Mouse (Mus musculus) hematopoietic stem cell, adult 5-6 weeks (primary cell): Measurements from ENCODE around the gene Mbtps2. TPM values are rescaled to one million over a fixed set of nuclear protein-coding genes. Genes with fewer than 3 reads are reported as not detected.
A peak's percentile ranks its signal among the peaks of the same experiment; 100 is the strongest.

ENCODE experiments used
- ATAC-seq, 2 experiments: fragments of 125-278 bp in 1 of 2; replicated peaks in 1 of 2; 2 replicates each; pipeline ENCODE4 v1.8.0; 2016 to 2017; ENCODE audit warnings: inconsistent platforms in 2 of 2, mild to moderate bottlenecking in 2 of 2, moderate number of reproducible peaks in 2 of 2, low read depth in 1 of 2, moderate TSS enrichment in 1 of 2; ENCODE audit not compliant: low FRiP score in 2 of 2, poor library complexity in 2 of 2, severe bottlenecking in 2 of 2, insufficient read depth in 1 of 2, low TSS enrichment in 1 of 2
- total RNA-seq: library from RNA; stranded (forward); fragments of 172-1452, 232-1000 nt; gene quantifications from 2 replicates; pipeline ENCODE4 v1.2.3, GENCODE M21; 2017

Mbtps2 gene
- total RNA-seq, 1 experiment from 2014 or later = 12.4 TPM

DNA sequence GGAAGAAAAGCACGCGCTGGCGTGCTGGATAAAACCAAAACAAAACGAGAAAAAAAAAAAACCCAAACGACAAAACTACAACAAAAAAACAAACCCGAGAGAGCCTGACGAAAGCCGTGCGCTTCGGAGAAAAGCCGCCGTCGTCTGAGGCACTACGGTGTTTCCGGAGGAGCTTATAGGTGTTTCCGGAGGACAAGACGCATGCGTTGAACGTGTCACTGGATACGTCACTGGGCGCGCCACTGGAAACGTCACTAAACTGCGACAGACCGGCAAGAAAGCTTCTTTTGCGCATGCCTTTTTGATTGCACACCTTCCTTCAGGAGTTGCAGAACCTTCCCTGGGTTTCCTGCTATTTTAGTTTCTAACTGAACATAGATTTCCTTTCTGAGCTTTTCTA, 29.7 kb downstream of the Mbtps2 start, which contains the start of gene Yy2:
Gene Yy2, minus strand, starts transcription at position 146 of the 400 bp plus-strand sequence.
- no peak for ATAC-seq

DNA sequence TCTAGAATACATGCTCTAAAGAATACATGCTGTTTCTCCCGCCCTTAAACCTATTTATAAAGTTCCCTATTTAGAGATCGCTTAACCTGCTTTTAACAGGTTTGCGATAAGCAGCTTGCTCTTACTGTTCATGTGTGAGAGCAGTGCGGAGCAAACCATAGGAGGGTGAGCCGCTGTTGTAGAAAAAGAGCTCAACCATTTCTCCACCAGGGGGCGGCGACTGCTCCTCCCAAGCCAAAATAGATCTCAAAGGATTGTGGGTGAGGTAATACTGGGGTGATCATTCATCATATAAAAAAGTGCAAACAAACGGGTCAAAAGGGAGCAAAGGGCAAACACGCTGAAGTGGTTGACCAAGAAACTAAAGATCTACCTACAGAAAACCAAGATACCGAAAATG, 34.7 kb downstream of the Mbtps2 start:
- ATAC-seq = 0 out of 4 replicates have a peak, but pooled peaks of 1 of the 2 experiments have one; percentile 42

DNA sequence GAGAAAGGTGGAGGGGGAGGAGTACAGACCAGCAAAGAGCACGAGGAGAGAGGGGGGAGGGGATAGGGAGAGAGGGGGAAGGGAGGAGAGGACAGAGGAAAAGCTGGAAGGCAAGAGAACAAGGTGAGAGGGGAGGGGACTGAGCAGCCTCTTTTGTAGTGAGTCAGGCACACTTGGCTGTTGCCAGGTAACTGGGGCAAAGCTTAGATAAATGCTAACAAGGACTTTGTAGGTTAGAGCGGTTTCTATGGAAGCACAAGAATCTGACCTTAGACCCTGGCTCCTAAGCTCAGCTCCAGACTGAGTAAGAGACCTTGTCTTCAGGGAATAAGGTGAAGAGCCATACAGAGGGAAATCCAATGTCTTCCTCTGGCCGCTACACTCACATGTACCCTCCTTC, 51.4 kb downstream of the Mbtps2 start:
- ATAC-seq = no peak

DNA sequence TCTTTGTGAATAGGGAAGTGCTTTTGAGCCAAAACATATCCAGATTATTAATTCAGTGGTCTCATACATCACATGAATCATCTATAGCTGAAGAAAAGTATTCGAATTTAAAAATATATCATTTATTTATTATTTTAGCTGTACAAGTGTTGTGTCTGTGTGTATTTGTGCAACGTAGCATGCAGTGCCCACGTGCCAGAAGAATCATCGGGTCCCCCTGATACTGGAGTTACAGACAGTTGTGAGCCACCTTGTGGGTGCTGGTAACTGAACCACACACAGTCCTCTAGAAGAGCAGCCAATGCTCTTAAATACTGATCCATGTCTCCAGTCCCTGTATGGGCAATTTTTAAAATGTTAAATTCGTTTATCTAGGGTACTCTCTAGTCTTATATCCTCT, 92.1 kb downstream of the Mbtps2 start:
- no peak for ATAC-seq

DNA sequence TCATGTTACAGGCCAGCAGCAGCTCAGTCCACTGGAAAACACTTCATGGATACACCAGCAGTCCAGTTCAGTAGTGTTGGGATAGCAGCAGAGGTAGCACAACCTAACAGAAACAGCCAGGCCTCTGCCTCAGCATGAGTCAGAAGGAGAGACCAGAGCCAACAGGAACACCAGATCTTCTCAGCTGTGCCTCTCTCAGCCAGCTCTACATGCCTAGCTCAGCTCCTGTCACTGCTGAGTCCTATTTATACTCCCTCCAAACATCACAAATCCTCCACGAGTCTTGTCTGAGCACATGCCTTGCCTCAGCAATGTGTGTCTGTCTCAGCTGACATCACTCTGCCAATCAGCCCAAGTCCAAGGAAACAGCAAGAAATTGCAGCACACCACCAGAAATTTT, 94.0 kb downstream of the Mbtps2 start:
- ATAC-seq = no peak

DNA sequence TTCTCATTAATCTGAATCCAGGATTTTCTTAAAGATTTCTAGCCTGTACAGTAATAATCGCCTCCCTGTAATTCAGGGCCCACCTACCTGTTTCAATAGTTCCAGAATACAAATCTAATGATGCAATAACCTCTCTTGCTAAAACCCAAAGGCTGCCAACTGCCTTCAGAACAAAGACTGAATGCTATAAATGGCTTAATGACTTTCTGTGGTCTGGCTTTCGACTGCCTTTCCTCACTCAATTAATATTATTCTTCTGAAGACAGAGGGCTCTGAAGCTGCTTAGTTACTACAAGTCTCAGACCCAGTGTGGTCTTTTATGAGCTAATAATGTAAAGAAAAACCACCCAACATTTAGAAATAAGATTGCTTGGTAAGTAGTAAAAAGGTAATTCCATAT, 96.6 kb downstream of the Mbtps2 start:
- no peak for ATAC-seq

DNA sequence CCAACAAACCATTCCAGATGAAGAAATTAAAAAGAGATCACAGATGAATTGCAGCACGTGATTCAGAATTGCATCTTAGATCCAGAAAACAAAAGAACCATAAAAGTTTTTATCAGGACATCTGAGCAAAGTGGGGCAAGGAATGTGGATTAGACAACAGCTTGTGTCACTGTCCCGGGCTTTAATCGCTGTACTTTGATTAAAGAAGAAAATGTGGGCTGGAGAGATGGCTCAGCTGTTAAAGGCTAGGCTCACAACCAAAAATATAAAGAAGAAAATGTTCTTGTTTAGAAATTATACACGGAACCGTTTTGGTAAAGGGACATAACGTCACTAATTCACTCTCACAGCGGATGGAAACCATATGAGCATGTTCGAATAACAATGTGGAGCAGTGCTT, 98.5 kb downstream of the Mbtps2 start:
- ATAC-seq = no peak

DNA sequence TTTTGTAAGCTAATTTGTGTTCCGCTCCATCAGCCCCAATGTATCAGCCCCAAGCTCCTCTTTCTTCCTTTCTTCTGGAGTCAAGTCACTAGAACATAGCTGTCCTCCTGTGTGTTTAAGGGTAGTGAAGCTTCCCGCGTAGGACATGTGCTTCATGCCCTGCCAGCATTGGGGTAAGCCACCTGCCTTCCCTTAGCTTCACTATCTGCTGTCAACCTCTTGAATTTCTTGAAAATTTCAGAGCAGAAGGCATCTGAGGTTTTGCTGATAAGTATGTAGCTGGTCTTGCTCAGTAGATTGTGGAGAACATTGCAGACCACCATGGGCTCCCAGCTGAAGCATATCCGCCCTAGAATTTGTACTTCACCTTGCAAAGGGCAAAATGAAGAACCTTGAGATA, 105.4 kb downstream of the Mbtps2 start:
- no peak for ATAC-seq

DNA sequence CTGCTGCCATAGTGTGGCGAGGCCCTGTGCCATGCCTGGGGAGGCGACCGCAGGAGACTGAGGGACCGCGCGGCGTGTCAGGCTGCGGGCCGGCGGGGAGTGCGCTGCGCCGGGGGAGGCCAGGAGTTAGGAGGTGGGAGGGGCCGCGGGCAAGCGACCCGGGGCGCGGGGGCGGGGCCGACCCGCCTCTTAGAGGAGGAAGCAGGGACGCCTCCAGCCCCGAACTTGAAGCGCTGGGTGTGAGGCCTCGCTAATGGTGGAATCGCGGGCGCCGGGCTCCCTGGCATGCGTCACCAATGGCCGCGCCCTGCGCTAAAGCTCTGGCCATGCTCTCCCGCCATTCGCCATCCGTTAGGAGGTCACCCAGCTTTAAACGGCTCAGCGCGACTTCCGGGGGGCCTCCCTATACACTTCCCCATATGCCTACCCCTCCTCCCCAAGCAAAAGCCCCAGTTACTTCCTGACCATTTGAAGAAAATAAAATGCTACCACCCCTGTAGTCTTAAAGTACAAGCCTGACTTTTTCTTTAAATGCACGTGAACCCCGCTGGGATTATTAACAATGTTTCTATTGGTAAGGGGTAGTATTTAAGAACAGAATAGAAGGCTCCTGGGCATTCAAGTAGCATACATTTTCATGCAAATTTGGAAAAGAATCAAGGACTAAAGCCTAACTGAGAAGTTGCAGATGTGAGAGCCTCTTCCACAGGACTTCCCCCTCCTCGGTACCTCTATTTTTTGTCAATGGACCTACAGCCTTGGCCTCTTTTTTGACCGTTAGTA, 106.4 kb downstream of the Mbtps2 start, which contains the start of gene Sms:
Gene Sms, minus strand, starts transcription at position 344 of the 783 bp plus-strand sequence.
- peak; percentile 74 to 87 for ATAC-seq

DNA sequence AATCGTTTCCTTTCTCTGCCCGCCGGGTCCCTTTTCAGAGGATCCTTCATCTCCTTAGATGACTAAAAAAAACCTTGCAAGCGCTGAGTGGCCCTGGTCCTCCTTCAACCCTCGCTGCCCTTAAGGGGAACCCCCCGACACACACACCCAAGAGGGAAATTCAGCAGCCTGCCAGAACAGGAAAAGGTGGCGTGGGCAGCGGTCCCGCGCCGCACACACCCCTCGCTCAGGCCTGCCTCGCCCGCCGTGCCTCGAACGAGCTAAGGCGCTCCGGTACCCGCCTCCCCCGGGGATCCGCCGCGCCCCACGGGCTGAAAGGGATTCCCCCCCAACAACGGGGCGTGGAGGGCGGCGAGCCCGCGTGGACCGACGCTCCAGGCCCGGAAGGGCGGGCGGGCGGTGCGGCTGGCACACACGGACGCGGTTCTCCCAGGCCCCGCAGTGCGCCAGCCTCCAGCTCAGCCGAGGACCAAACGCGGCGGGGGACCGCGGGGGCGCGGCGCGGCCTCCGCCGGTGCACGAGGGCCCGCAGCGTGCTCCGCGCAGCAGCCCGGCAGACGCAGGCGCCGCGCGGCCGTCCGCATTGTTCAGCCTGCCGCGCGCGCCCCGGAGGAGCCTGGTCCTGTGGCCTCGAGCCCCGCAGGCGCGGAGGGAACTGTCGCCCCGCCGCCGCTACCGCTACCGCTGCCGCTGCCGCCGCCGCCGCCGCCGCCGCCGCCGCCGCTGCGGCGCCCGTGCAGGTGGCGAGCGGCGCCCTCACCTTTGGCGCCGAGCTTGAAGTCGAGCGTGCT, 107.2 kb downstream of the Mbtps2 start:
- ATAC-seq = peak; percentile 63 to 70

DNA sequence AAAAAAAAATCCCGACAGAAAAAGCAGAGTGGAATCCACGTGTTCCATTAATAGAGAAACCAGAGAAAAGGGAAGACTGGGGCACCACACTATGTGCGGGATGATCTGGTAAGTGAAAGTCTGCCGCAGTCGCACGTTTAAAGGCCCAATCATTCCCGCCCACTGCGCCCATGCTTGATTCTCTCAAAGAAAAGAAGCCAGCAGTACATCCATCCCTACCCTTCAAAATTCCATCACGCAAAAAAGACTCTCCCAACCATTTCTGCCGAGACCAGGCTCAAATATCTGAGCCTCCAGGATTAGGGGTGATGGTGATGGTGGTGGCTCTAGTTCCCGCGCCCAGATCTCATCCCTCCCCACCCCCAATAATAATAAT, 107.8 kb downstream of the Mbtps2 start:
- no peak; a peak in 1 of 4 replicates for ATAC-seq

DNA sequence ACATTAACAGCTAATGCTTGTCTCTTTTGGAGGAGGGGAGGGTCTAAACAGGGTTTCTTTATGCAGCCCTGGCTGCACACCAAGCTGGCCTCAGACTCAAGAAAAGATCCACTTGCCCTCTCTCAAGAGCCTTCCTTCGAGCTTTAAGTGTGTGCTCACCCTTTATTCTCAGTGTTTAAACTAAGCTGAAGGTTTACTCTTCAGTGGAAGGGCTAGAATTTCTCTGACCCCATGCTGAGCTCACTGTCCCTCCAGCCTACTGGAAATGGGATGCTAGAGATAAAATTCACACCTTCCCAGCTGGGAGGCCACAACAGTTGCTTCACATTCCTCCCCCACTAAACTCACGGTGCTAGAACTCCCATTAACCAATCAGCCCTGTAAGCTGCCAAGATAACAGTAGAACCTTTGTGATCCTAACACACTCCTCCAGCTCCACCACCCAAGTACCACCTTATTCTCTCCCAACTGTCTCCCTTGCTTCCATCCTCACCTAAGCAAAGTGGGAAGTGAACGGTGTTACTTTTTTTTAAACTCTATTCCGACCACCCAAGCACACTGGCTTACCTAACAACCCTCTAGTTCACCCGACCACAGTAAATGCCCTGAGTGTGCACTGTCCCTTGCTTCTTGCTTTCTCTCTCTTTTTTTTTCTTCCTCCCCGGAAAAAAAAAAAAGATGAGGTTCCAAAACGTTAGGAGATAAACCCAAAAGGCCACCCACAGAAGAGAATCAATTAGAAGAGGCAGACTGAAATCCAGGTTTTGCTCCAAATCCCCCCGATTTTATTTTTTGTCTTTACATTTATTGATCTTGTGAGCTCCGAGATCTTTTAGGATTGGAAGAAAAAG, 108.4 kb downstream of the Mbtps2 start:
- ATAC-seq = no peak

DNA sequence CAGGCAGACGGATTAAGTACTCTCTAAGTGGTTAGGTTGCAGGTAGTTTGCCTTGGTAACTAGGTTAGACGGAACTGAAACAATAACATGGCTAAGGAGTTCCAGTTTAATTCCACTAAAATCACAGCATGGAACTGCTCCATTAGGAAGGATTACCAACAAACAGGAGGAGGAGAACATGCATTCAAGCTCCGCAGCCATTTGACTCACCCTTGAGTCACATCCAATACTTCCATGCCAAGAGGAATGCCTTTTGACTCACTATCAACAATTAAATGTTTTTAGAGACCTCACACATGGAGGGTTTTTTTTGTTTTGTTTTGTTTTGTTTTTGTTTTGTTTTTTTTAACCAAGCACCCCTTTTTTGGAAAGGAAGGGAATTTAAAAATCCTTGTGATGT, 109.7 kb downstream of the Mbtps2 start:
- no peak for ATAC-seq

DNA sequence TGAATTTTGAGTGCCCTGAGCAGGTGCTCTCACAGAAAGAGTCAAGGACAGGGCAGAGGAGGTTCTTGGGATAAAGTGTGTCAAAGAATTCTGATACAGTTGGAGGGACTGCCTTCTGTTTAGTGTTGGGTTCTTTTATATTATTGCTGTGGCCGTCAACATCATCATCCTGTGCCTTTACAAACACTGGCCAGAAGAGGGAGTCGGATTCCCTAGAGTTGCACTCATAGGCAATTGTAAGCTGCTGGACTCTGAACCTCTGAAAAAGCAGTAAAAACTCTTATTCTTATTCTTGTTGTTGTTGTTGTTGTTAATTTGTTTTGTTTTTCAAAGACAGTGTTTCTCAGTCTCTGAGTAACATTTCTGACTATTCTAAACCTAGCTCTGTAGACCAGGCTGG, 111.8 kb downstream of the Mbtps2 start:
- peak; percentile 54 to 70; a peak in 2 of 4 replicates for ATAC-seq
